Mouse (Mus musculus): Measurements from ENCODE around the gene Lrig2. TPM values are rescaled to one million over a fixed set of nuclear protein-coding genes. Genes with fewer than 3 reads are reported as not detected.

Gene Lrig2
- polyA plus RNA-seq, 1 experiment from 2014 or later: 25.7 TPM

DNA sequence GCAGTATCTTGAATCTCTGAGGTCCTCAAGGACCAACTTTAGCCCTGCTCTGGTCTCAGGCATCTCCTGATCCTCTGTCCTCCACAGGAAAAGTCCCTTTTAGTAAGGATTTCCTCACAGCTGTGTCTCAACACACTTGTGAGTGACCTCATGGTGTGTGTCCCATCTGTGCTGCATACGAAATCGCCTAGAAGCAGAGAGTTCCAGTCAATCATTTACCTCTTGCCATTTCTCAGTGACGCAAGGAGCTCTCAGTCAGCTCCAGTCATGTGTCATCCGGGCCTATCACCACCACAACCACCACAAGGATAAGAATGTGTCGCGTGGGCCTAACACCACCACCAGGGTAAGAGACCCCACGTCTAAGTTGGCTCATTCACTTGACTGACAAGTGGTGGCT, 90.8 kb downstream of the Lrig2 start:
- Histone ChIP-seq H3K27me3 (ENCODE audit: control insufficient read depth, insufficient read depth, low read length) (no peaks in the 10 kb centered on the region), H3K9me3 (replicated peaks; ENCODE audit: control insufficient read depth, low read length) (no peaks in the 10 kb centered on the region)
- no peak for DNase-seq (ENCODE audit: low spot score)

DNA sequence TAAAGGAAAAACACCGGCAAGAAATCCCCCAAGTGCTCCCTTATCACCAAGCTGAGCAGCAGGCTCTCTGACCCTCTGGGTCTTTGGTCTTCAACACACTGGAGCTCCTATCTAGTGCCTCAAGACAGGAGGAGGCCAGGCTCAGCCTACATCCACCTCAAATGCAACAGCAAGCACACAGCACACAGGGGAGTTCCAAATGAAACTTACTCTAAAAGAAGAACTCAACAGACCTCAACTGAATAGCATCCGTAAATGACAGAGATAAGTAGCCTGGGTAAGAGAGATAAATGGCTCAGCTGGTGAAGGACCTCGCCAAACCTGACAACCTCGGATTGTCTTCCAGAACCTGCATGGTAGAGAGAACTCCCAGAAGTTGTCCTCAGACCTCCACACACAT, 91.7 kb downstream of the Lrig2 start:
- no peak overlapping the region for H3K4me3 ChIP-seq (ENCODE audit: low read depth, low read length)
- H3K4me1 ChIP-seq (ENCODE audit: control insufficient read depth, insufficient read depth, low read length): no peaks in the 10 kb centered on the region
- H3K27ac ChIP-seq (replicated peaks; ENCODE audit: low read depth, low read length): no peak overlapping the region
- no peak for ATAC-seq (replicated peaks; ENCODE audit: insufficient number of reproducible peaks, low FRiP score, low TSS enrichment, low read depth)
- no peaks in the 10 kb centered on the region for H3K27me3 ChIP-seq (ENCODE audit: control insufficient read depth, insufficient read depth, low read length)
- no peak overlapping the region for H3K9ac ChIP-seq (replicated peaks; ENCODE audit: low read length)
- no peak for DNase-seq (ENCODE audit: low spot score)
- no peaks in the 10 kb centered on the region for H3K36me3 ChIP-seq (replicated peaks; ENCODE audit: control insufficient read depth, insufficient read depth, low read depth, low read length)
- no peak overlapping the region for H3K4me2 ChIP-seq (ENCODE audit: low read depth, low read length)
- no peaks in the 10 kb centered on the region for H3K9me3 ChIP-seq (replicated peaks; ENCODE audit: control insufficient read depth, low read length)
- WGBS: 75% methylated on average over 4 of the region's 4 CpGs

More for the DNA sequence above, 90.8 kb downstream of the Lrig2 start:
- no peak overlapping the region for H3K9ac ChIP-seq (replicated peaks; ENCODE audit: low read length)
- H3K4me3 ChIP-seq (ENCODE audit: low read depth, low read length): no peak overlapping the region
- no peak for ATAC-seq (replicated peaks; ENCODE audit: insufficient number of reproducible peaks, low FRiP score, low TSS enrichment, low read depth)
- H3K4me2 ChIP-seq (ENCODE audit: low read depth, low read length): no peak overlapping the region
- H3K4me1 ChIP-seq (ENCODE audit: control insufficient read depth, insufficient read depth, low read length): no peaks in the 10 kb centered on the region
- H3K27ac ChIP-seq (replicated peaks; ENCODE audit: low read depth, low read length): no peak overlapping the region
- no peaks in the 10 kb centered on the region for H3K36me3 ChIP-seq (replicated peaks; ENCODE audit: control insufficient read depth, insufficient read depth, low read depth, low read length)
- 89% methylated on average over 7 of the region's 7 CpGs for WGBS

DNA sequence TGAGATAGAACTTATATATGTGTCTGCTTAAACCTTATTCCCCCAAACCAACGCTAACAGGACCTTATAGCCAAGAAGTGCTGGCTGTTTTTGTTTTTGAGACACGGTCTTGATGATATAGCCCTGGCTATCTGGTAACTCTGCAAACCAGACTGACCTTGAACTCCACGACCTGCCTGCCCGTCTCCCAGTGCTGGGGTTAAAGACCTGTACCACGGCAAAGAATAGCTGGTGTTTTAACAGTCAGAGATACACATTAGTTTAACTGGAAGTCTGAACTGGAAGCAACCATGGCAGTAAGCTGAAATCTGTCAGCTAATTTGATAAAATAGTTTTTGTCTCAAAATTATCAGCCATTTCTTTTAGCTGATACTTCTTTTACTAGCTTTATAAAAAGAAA, 94.9 kb downstream of the Lrig2 start:
- no peak overlapping the region for H3K4me2 ChIP-seq (ENCODE audit: low read depth, low read length)
- no peak for ATAC-seq (replicated peaks; ENCODE audit: insufficient number of reproducible peaks, low FRiP score, low TSS enrichment, low read depth)

DNA sequence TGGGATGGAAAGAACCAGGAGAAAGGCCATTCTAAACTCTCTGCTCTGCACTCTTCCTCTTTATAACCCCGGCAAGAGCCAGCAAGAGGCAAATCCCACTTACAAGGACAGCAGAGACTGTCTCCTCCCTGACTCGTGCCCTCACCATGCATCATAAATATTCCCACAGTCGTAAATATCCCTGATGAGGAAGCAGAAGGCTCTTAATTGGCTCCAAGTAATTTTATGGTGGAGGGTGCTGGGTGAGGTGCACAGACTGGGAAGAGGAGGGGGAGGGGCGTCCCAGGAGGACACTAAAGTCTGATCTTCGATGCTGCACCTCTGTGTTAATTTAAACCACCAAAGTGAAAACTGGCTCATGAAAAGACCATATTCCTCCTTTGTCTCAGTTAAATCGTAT, 99.2 kb downstream of the Lrig2 start:
- no peak overlapping the region for H3K9ac ChIP-seq (replicated peaks; ENCODE audit: low read length)
- H3K4me3 ChIP-seq (ENCODE audit: low read depth, low read length): no peak overlapping the region
- no peak overlapping the region for H3K4me2 ChIP-seq (ENCODE audit: low read depth, low read length)
- H3K36me3 ChIP-seq (replicated peaks; ENCODE audit: control insufficient read depth, insufficient read depth, low read depth, low read length): no peaks in the 10 kb centered on the region
- H3K27me3 ChIP-seq (ENCODE audit: control insufficient read depth, insufficient read depth, low read length): no peaks in the 10 kb centered on the region
- H3K27ac ChIP-seq (replicated peaks; ENCODE audit: low read depth, low read length): no peak overlapping the region
- H3K9me3 ChIP-seq (replicated peaks; ENCODE audit: control insufficient read depth, low read length): no peaks in the 10 kb centered on the region
- 81% methylated on average over 6 of the region's 6 CpGs for WGBS
- no peak for DNase-seq (ENCODE audit: low spot score)
- ATAC-seq (replicated peaks; ENCODE audit: insufficient number of reproducible peaks, low FRiP score, low TSS enrichment, low read depth): no peak
- no peaks in the 10 kb centered on the region for H3K4me1 ChIP-seq (ENCODE audit: control insufficient read depth, insufficient read depth, low read length)

More for the DNA sequence above, 94.9 kb downstream of the Lrig2 start:
- H3K36me3 ChIP-seq (replicated peaks; ENCODE audit: control insufficient read depth, insufficient read depth, low read depth, low read length): no peaks in the 10 kb centered on the region
- no peak overlapping the region for H3K9ac ChIP-seq (replicated peaks; ENCODE audit: low read length)
- no peak overlapping the region for H3K4me3 ChIP-seq (ENCODE audit: low read depth, low read length)
- DNase-seq (ENCODE audit: low spot score): no peak
- 57% methylated on average over 5 of the region's 5 CpGs for WGBS
- H3K27me3 ChIP-seq (ENCODE audit: control insufficient read depth, insufficient read depth, low read length): no peaks in the 10 kb centered on the region
- H3K4me1 ChIP-seq (ENCODE audit: control insufficient read depth, insufficient read depth, low read length): no peaks in the 10 kb centered on the region
- H3K27ac ChIP-seq (replicated peaks; ENCODE audit: low read depth, low read length): no peak overlapping the region
- no peaks in the 10 kb centered on the region for H3K9me3 ChIP-seq (replicated peaks; ENCODE audit: control insufficient read depth, low read length)

DNA sequence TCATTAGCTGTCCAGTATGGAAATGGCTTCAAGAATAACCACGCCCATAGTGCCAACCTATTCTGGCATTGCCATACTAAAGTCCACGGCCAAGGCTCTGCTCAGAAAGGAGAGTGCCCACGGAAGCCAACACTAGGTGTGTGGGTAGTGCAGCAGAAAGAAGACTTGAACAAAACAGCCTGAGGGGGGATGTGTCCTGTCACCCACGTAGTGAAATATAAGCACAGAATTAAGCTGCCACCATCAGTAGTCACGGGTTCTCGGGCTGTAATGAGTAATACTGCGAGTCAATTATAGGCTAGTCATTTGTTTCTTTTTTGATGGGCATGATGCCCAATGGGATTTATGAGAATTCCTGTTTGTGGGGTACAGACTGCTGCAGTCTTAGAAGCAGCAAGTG, 104.2 kb downstream of the Lrig2 start:
- H3K4me3 ChIP-seq (ENCODE audit: low read depth, low read length): no peak overlapping the region
- DNase-seq (ENCODE audit: low spot score) (no peak), ATAC-seq (replicated peaks; ENCODE audit: insufficient number of reproducible peaks, low FRiP score, low TSS enrichment, low read depth) (no peak)
- H3K36me3 ChIP-seq (replicated peaks; ENCODE audit: control insufficient read depth, insufficient read depth, low read depth, low read length): no peaks in the 10 kb centered on the region
- WGBS: 83% methylated on average over 7 of the region's 7 CpGs
- H3K4me1 ChIP-seq (ENCODE audit: control insufficient read depth, insufficient read depth, low read length): no peaks in the 10 kb centered on the region
- no peak overlapping the region for H3K9ac ChIP-seq (replicated peaks; ENCODE audit: low read length)
- H3K27me3 ChIP-seq (ENCODE audit: control insufficient read depth, insufficient read depth, low read length): no peaks in the 10 kb centered on the region
- H3K9me3 ChIP-seq (replicated peaks; ENCODE audit: control insufficient read depth, low read length): no peaks in the 10 kb centered on the region
- H3K27ac ChIP-seq (replicated peaks; ENCODE audit: low read depth, low read length): no peak overlapping the region
- no peak overlapping the region for H3K4me2 ChIP-seq (ENCODE audit: low read depth, low read length)

DNA sequence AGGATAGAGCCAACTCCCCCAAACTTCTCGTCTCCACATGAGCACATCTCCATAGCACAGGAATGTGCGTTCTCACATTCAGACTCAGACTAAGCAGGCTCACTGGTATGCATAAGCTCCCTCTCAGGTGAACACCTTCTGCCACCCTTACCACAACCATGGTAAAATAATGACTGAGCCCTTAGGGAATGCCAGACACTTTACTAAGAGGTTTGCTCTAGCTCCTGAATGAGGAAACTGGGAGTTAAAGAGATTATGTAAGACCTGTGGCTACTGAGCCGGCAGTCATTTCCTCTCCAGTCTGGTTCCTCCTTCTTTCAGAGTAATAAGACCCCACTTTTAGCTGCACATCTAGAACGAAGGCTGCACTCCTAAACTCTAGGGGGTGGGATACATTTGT, 108.1 kb downstream of the Lrig2 start:
- Histone ChIP-seq H3K4me1 (ENCODE audit: control insufficient read depth, insufficient read depth, low read length) (no peaks in the 10 kb centered on the region), H3K27ac (replicated peaks; ENCODE audit: low read depth, low read length) (no peak overlapping the region), H3K9ac (replicated peaks; ENCODE audit: low read length) (no peak overlapping the region), H3K9me3 (replicated peaks; ENCODE audit: control insufficient read depth, low read length) (no peaks in the 10 kb centered on the region), H3K4me3 (ENCODE audit: low read depth, low read length) (no peak overlapping the region), H3K4me2 (ENCODE audit: low read depth, low read length) (no peak overlapping the region), H3K36me3 (replicated peaks; ENCODE audit: control insufficient read depth, insufficient read depth, low read depth, low read length) (no peaks in the 10 kb centered on the region), H3K27me3 (ENCODE audit: control insufficient read depth, insufficient read depth, low read length) (no peaks in the 10 kb centered on the region)
- WGBS: 67% methylated on average over 4 of the region's 4 CpGs
- ATAC-seq (replicated peaks; ENCODE audit: insufficient number of reproducible peaks, low FRiP score, low TSS enrichment, low read depth) (no peak), DNase-seq (ENCODE audit: low spot score) (no peak)

DNA sequence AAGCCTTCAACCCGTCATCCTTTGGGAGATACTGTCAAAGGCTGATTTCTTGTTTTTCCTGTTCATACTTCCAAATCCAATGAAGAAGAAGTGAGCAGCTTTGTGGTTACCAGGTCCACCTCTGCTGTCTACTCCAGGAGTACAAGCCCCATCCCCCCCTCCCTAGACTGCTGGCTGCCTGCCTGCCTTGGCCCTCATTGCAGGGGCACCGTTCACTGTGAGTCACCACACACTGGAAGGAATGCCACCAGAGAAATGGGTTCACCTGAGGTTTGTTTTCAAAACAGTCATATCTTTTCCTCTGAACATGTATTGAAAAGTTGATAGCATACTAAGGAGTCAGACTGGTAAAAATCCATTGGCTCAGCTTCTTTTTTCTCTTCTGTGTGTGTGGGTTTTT, 110.5 kb downstream of the Lrig2 start:
- WGBS: 82% methylated on average over 2 of the region's 2 CpGs
- no peaks in the 10 kb centered on the region for H3K27me3 ChIP-seq (ENCODE audit: control insufficient read depth, insufficient read depth, low read length)
- DNase-seq (ENCODE audit: low spot score) (no peak), ATAC-seq (replicated peaks; ENCODE audit: insufficient number of reproducible peaks, low FRiP score, low TSS enrichment, low read depth) (no peak)
- H3K27ac ChIP-seq (replicated peaks; ENCODE audit: low read depth, low read length): no peak overlapping the region
- H3K4me2 ChIP-seq (ENCODE audit: low read depth, low read length): no peak overlapping the region
- H3K4me3 ChIP-seq (ENCODE audit: low read depth, low read length): no peak overlapping the region
- no peaks in the 10 kb centered on the region for H3K36me3 ChIP-seq (replicated peaks; ENCODE audit: control insufficient read depth, insufficient read depth, low read depth, low read length)
- no peaks in the 10 kb centered on the region for H3K9me3 ChIP-seq (replicated peaks; ENCODE audit: control insufficient read depth, low read length)
- H3K9ac ChIP-seq (replicated peaks; ENCODE audit: low read length): no peak overlapping the region
- H3K4me1 ChIP-seq (ENCODE audit: control insufficient read depth, insufficient read depth, low read length): no peaks in the 10 kb centered on the region

DNA sequence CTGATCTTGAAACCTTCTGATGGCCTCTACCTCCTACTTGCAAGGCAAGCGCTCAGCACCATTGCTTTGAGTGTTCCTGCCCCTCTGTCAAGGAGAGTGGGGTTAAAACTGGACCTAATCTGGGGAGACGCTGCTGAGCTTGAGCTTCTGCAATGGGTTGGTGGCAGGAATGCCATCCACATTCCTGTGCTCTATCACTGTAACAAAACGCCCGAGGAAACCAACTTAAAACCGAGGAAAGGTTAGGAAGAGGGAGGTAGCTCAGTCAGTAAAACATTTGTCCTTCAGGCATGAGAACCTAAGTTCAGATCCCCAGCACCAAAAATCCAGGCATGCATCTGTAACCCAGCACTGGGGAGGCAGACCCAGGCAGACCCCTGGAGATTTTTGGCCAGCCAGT, 111.6 kb downstream of the Lrig2 start:
- no peak for ATAC-seq (replicated peaks; ENCODE audit: insufficient number of reproducible peaks, low FRiP score, low TSS enrichment, low read depth)
- H3K4me3 ChIP-seq (ENCODE audit: low read depth, low read length): no peak overlapping the region
- 83% methylated on average over 5 of the region's 5 CpGs for WGBS

More for the DNA sequence above, 111.6 kb downstream of the Lrig2 start:
- no peaks in the 10 kb centered on the region for H3K27me3 ChIP-seq (ENCODE audit: control insufficient read depth, insufficient read depth, low read length)
- no peak overlapping the region for H3K27ac ChIP-seq (replicated peaks; ENCODE audit: low read depth, low read length)
- no peak overlapping the region for H3K4me2 ChIP-seq (ENCODE audit: low read depth, low read length)
- no peaks in the 10 kb centered on the region for H3K36me3 ChIP-seq (replicated peaks; ENCODE audit: control insufficient read depth, insufficient read depth, low read depth, low read length)
- H3K4me1 ChIP-seq (ENCODE audit: control insufficient read depth, insufficient read depth, low read length): no peaks in the 10 kb centered on the region
- H3K9me3 ChIP-seq (replicated peaks; ENCODE audit: control insufficient read depth, low read length): no peaks in the 10 kb centered on the region
- H3K9ac ChIP-seq (replicated peaks; ENCODE audit: low read length): no peak overlapping the region
- no peak for DNase-seq (ENCODE audit: low spot score)

Data from embryonic facial prominence, embryonic 11.5 days (tissue).